Mouse (Mus musculus): ENCODE measurements around the gene Narf. TPM values are rescaled to one million over a fixed set of nuclear protein-coding genes. Genes with fewer than 3 reads are reported as not detected.

The Narf gene
- polyA plus RNA-seq, 1 experiment from 2014 or later, result 114 TPM

- ATAC-seq, result no peak
- Histone ChIP-seq H3K27ac (ENCODE audit: low read length) (no peak overlapping the region), H3K4me3 (replicated peaks; ENCODE audit: low read length) (no peak overlapping the region), H3K4me2 (ENCODE audit: low read length) (no peak overlapping the region), H3K9me3 (ENCODE audit: control insufficient read depth, low read length) (no peaks in the 10 kb centered on the region), H3K4me1 (replicated peaks; ENCODE audit: control insufficient read depth, insufficient read depth, low read length) (peaks cover 24% of the 10 kb centered on the region), H3K27me3 (replicated peaks; ENCODE audit: control insufficient read depth, insufficient read depth, low read length) (no peaks in the 10 kb centered on the region), H3K9ac (replicated peaks; ENCODE audit: low read depth, low read length) (no peak overlapping the region), H3K36me3 (ENCODE audit: control insufficient read depth, insufficient read depth) (0 out of 2 replicates have a peak, but pooled peaks cover 4% of the 10 kb centered on the region)
- 47% methylated on average over 4 of the region's 4 CpGs for WGBS
Observed at GRCm38 (mm10) chr11:121231628-121232291, 5.3 kb upstream of the Narf start.

- Histone ChIP-seq H3K9me3 (ENCODE audit: control insufficient read depth, low read length) (no peaks in the 10 kb centered on the region), H3K36me3 (ENCODE audit: control insufficient read depth, insufficient read depth) (no peaks in the 10 kb centered on the region), H3K4me2 (ENCODE audit: low read length) (no peak overlapping the region), H3K4me3 (replicated peaks; ENCODE audit: low read length) (no peak overlapping the region), H3K4me1 (replicated peaks; ENCODE audit: control insufficient read depth, insufficient read depth, low read length) (peaks cover 20% of the 10 kb centered on the region), H3K9ac (replicated peaks; ENCODE audit: low read depth, low read length) (no peak overlapping the region), H3K27ac (ENCODE audit: low read length) (no peak overlapping the region), H3K27me3 (replicated peaks; ENCODE audit: control insufficient read depth, insufficient read depth, low read length) (no peaks in the 10 kb centered on the region)
- no peak for ATAC-seq
- WGBS, result 35% methylated on average over 4 of the region's 4 CpGs
Observed at GRCm38 (mm10) chr11:121232706-121233105, 4.3 kb upstream of the Narf start.

GRCm38 (mm10) chr11:121235475-121236238 lies 1.4 kb upstream of the Narf start:
- H3K27ac ChIP-seq (ENCODE audit: low read length), result peak overlapping the region; percentile 100
- 0 out of 2 replicates have a peak, but pooled peaks cover 4% of the 10 kb centered on the region for H3K36me3 ChIP-seq (ENCODE audit: control insufficient read depth, insufficient read depth)
- no peak for ATAC-seq
- peaks cover 25% of the 10 kb centered on the region for H3K4me1 ChIP-seq (replicated peaks; ENCODE audit: control insufficient read depth, insufficient read depth, low read length)
- H3K9me3 ChIP-seq (ENCODE audit: control insufficient read depth, low read length), result no peaks in the 10 kb centered on the region
- H3K27me3 ChIP-seq (replicated peaks; ENCODE audit: control insufficient read depth, insufficient read depth, low read length), result no peaks in the 10 kb centered on the region
- 27% methylated on average over 9 of the region's 9 CpGs for WGBS
- no peak overlapping the region for H3K4me3 ChIP-seq (replicated peaks; ENCODE audit: low read length)
- H3K9ac ChIP-seq (replicated peaks; ENCODE audit: low read depth, low read length), result no peak overlapping the region
- no peak overlapping the region; the same call in 1 of the 2 replicates for H3K4me2 ChIP-seq (ENCODE audit: low read length)

GRCm38 (mm10) chr11:121237345-121238128 lies 484 bp downstream of the Narf start:
- H3K27ac ChIP-seq (ENCODE audit: low read length), result peak overlapping the region; percentile 100

GRCm38 (mm10) chr11:121239669-121240068 lies 2.6 kb downstream of the Narf start:
- H3K27me3 ChIP-seq (replicated peaks; ENCODE audit: control insufficient read depth, insufficient read depth, low read length), result no peaks in the 10 kb centered on the region
- peaks cover 25% of the 10 kb centered on the region for H3K4me1 ChIP-seq (replicated peaks; ENCODE audit: control insufficient read depth, insufficient read depth, low read length)
- no peak overlapping the region for H3K9ac ChIP-seq (replicated peaks; ENCODE audit: low read depth, low read length)
- no peak overlapping the region for H3K4me3 ChIP-seq (replicated peaks; ENCODE audit: low read length)
- no peaks in the 10 kb centered on the region for H3K9me3 ChIP-seq (ENCODE audit: control insufficient read depth, low read length)
- no peak overlapping the region for H3K4me2 ChIP-seq (ENCODE audit: low read length)
- no peak for ATAC-seq
- no peak overlapping the region for H3K27ac ChIP-seq (ENCODE audit: low read length)
- WGBS, result 94% methylated on average over 2 of the region's 2 CpGs
- peaks cover 15% of the 10 kb centered on the region; the same call in 1 of the 2 replicates for H3K36me3 ChIP-seq (ENCODE audit: control insufficient read depth, insufficient read depth)

More at GRCm38 (mm10) chr11:121237345-121238128, 484 bp downstream of the Narf start:
- ATAC-seq, result no peak; the same call in 1 of the 2 replicates
- H3K4me2 ChIP-seq (ENCODE audit: low read length), result peak overlapping the region; percentile 78
- H3K36me3 ChIP-seq (ENCODE audit: control insufficient read depth, insufficient read depth), result peaks cover 8% of the 10 kb centered on the region; the same call in 1 of the 2 replicates
- H3K9me3 ChIP-seq (ENCODE audit: control insufficient read depth, low read length), result no peaks in the 10 kb centered on the region
- H3K4me1 ChIP-seq (replicated peaks; ENCODE audit: control insufficient read depth, insufficient read depth, low read length), result peaks cover 25% of the 10 kb centered on the region
- peak overlapping the region; percentile 94 for H3K4me3 ChIP-seq (replicated peaks; ENCODE audit: low read length)
- 3% methylated on average over 28 of the region's 28 CpGs for WGBS
- peak overlapping the region; percentile 93 for H3K9ac ChIP-seq (replicated peaks; ENCODE audit: low read depth, low read length)
- H3K27me3 ChIP-seq (replicated peaks; ENCODE audit: control insufficient read depth, insufficient read depth, low read length), result no peaks in the 10 kb centered on the region

DNA sequence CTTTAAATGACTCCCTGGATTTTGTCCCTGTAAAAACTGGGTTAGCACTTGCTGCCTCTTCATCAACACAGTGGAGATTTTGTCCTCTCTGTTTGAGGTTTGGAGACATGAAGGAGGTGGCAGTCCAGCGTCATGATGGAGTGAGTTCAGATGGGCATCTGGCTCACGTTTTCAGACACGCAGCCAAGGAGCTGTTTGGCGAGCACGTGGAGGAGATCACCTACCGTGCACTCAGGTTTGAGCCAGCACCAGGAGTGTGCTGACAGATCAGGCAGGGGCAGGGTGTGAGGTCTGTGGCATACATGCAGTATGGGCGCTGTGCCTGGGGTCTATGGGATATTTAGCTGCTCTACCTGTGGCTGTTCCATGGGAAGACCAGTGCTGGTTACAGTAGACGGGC lies 13.1 kb downstream of the Narf start:
- 94% methylated on average over 8 of the region's 8 CpGs for WGBS
- no peak overlapping the region for H3K9ac ChIP-seq (replicated peaks; ENCODE audit: low read depth, low read length)
- no peak overlapping the region for H3K4me2 ChIP-seq (ENCODE audit: low read length)
- H3K4me1 ChIP-seq (replicated peaks; ENCODE audit: control insufficient read depth, insufficient read depth, low read length), result no peaks in the 10 kb centered on the region
- no peak overlapping the region for H3K27ac ChIP-seq (ENCODE audit: low read length)
- H3K36me3 ChIP-seq (ENCODE audit: control insufficient read depth, insufficient read depth), result peaks cover 80% of the 10 kb centered on the region
- no peak overlapping the region for H3K4me3 ChIP-seq (replicated peaks; ENCODE audit: low read length)
- H3K9me3 ChIP-seq (ENCODE audit: control insufficient read depth, low read length), result no peaks in the 10 kb centered on the region
- no peaks in the 10 kb centered on the region for H3K27me3 ChIP-seq (replicated peaks; ENCODE audit: control insufficient read depth, insufficient read depth, low read length)
- no peak for ATAC-seq

- H3K4me3 ChIP-seq (replicated peaks; ENCODE audit: low read length), result peak within 1 kb of the TSS; percentile 98
- peak within 1 kb of the TSS; percentile 95 for H3K27ac ChIP-seq (ENCODE audit: low read length)
- peak; percentile 98 for ATAC-seq
- peak within 1 kb of the TSS; percentile 98 for H3K9ac ChIP-seq (replicated peaks; ENCODE audit: low read depth, low read length)
- peaks cover 32% of the 10 kb centered on the region for H3K4me1 ChIP-seq (replicated peaks; ENCODE audit: control insufficient read depth, insufficient read depth, low read length)
- peaks cover 27% of the 10 kb centered on the region for H3K36me3 ChIP-seq (ENCODE audit: control insufficient read depth, insufficient read depth)
- no peaks in the 10 kb centered on the region for H3K27me3 ChIP-seq (replicated peaks; ENCODE audit: control insufficient read depth, insufficient read depth, low read length)
- H3K4me2 ChIP-seq (ENCODE audit: low read length), result peak within 1 kb of the TSS; percentile 89
- under 1% methylated on average over 67 of the region's 91 CpGs for WGBS
- H3K9me3 ChIP-seq (ENCODE audit: control insufficient read depth, low read length), result no peaks in the 10 kb centered on the region
Observed at GRCm38 (mm10) chr11:121259160-121260100, 22.4 kb downstream of the Narf start, which contains the start of gene Foxk2. TSS of gene Foxk2 (plus strand) at chr11:121259990.

DNA sequence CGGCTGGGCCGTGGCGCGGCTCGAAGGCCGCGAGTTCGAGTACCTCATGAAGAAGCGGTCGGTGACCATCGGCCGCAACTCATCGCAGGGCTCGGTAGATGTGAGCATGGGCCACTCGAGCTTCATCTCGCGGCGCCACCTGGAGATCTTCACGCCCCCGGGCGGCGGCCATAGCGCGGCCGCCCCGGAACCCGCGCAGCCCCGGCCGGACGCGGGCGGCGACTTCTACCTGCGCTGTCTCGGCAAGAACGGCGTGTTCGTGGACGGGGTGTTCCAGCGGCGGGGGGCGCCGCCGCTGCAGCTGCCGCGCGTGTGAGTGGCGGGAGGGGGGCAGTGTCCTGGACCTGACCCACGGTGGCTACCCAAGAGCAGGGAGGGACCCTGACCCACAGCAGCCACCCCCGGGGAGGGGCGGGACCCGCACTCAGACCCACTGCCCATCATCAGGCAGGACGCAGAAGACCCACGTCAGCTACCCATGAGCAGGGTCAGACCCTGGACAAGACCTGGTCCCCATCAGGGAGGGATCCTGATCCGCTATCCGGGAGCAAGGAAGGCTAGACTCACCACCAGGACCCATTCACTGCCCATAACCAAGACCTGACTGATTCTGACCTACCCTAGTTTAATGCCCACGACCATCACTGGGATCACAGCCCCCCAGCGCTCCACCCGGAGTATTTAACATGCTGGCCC lies 23.3 kb downstream of the Narf start:
- peak overlapping the region; percentile 98 for H3K4me3 ChIP-seq (replicated peaks; ENCODE audit: low read length)
- peak overlapping the region; percentile 45 for H3K27ac ChIP-seq (ENCODE audit: low read length)
- H3K27me3 ChIP-seq (replicated peaks; ENCODE audit: control insufficient read depth, insufficient read depth, low read length), result no peaks in the 10 kb centered on the region
- H3K36me3 ChIP-seq (ENCODE audit: control insufficient read depth, insufficient read depth), result peaks cover 23% of the 10 kb centered on the region
- H3K9ac ChIP-seq (replicated peaks; ENCODE audit: low read depth, low read length), result peak overlapping the region; percentile 98
- H3K9me3 ChIP-seq (ENCODE audit: control insufficient read depth, low read length), result no peaks in the 10 kb centered on the region
- under 1% methylated on average over 48 of the region's 60 CpGs for WGBS
- no peak for ATAC-seq
- H3K4me2 ChIP-seq (ENCODE audit: low read length), result peak overlapping the region; percentile 89
- H3K4me1 ChIP-seq (replicated peaks; ENCODE audit: control insufficient read depth, insufficient read depth, low read length), result peaks cover 32% of the 10 kb centered on the region

Data from forebrain, embryonic 16.5 days (tissue).